Mouse (Mus musculus): Measurements from ENCODE around the gene Gm9970.

The Gm9970 gene

GRCm38 (mm10) chr5:31240637-31241521 lies at the start of gene Gm9970, which contains the start of gene Nrbp1:
TSS of gene Gm9970 (minus strand) at chr5:31241232.
TSS of gene Nrbp1 (plus strand) at chr5:31240864.
- peak; percentile 98 for DNase-seq

- DNase-seq: no peak
Measured at GRCm38 (mm10) chr5:31289626-31290230, 48.7 kb upstream of the Gm9970 start.

GRCm38 (mm10) chr5:31288655-31289054 lies 47.6 kb upstream of the Gm9970 start:
- no peak for DNase-seq

- DNase-seq: no peak
Measured at GRCm38 (mm10) chr5:31288225-31288624, 47.2 kb upstream of the Gm9970 start.

- no peak for DNase-seq
Measured at GRCm38 (mm10) chr5:31279245-31279988, 38.4 kb upstream of the Gm9970 start.

- no peak for DNase-seq
Measured at GRCm38 (mm10) chr5:31273018-31273417, 32.0 kb upstream of the Gm9970 start.

GRCm38 (mm10) chr5:31267686-31268085 lies 26.7 kb upstream of the Gm9970 start:
- DNase-seq: no peak

GRCm38 (mm10) chr5:31266101-31266500 lies 25.1 kb upstream of the Gm9970 start:
- no peak for DNase-seq

GRCm38 (mm10) chr5:31257616-31258015 lies 16.6 kb upstream of the Gm9970 start:
- no peak for DNase-seq

GRCm38 (mm10) chr5:31255971-31256370 lies 14.9 kb upstream of the Gm9970 start:
- DNase-seq: no peak

- DNase-seq: no peak
Measured at GRCm38 (mm10) chr5:31255381-31255780, 14.3 kb upstream of the Gm9970 start.

- no peak for DNase-seq
Measured at GRCm38 (mm10) chr5:31254901-31255300, 13.9 kb upstream of the Gm9970 start.

GRCm38 (mm10) chr5:31254452-31254851 lies 13.4 kb upstream of the Gm9970 start:
- DNase-seq: no peak

- no peak for DNase-seq
Measured at GRCm38 (mm10) chr5:31253806-31254205, 12.8 kb upstream of the Gm9970 start.

- DNase-seq: no peak
Measured at GRCm38 (mm10) chr5:31252795-31253545, 11.9 kb upstream of the Gm9970 start.

- no peak for DNase-seq
Measured at GRCm38 (mm10) chr5:31252151-31252550, 11.1 kb upstream of the Gm9970 start.

- DNase-seq: peak; percentile 20
Measured at GRCm38 (mm10) chr5:31251541-31252101, 10.6 kb upstream of the Gm9970 start, which contains the start of gene Krtcap3. TSS of gene Krtcap3 (plus strand) at chr5:31251691.

- DNase-seq: no peak
Measured at GRCm38 (mm10) chr5:31250716-31251115, 9.7 kb upstream of the Gm9970 start.

GRCm38 (mm10) chr5:31242191-31242590 lies 1.2 kb upstream of the Gm9970 start:
- DNase-seq: no peak

- DNase-seq: no peak
Measured at GRCm38 (mm10) chr5:31241522-31242034, 546 bp upstream of the Gm9970 start.

GRCm38 (mm10) chr5:31226641-31227040 lies 14.4 kb downstream of the Gm9970 start:
- DNase-seq: no peak

GRCm38 (mm10) chr5:31222696-31223095 lies 18.3 kb downstream of the Gm9970 start:
- DNase-seq: no peak
